Mouse (Mus musculus): ENCODE data around the gene Cdh1. TPM values are rescaled to one million over a fixed set of nuclear protein-coding genes. Genes with fewer than 3 reads are reported as not detected.

Cdh1 gene
- polyA plus RNA-seq, 1 experiment from 2014 or later = 4.1 TPM

DNA sequence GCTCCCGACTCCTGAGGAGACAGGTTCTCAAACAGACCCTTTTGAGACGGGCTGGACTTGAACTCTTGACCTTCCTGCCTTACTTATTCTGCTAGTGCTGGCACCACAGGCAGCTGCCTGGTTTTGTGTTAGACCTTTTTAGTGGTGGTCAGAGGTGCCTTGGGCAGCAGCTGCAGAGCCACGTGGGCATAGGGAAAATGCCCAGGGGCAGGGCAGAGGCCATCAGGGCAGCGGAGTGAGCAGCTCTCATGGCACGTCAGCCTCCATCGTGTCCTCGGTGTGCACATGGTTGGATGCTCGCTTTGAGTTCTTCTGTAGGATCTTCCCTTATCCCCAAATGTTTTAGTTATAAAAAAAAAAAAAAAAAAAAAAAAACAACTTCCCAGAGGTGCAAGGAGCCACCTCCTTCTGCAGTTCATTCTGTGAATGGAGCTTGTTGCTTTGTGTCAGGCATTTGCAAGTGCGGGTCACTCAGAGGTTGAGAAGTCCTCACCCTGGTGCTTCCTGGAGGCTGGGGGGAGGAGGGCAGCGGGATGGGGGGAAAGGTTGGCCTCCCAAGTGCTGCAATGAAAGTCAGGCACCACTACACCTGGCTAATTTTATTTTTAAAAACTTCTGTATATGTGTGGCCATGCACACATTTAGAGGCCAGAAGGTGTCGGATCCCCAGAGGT lies 25.3 kb downstream of the Cdh1 start:
- no peak overlapping the region for H3K4me3 ChIP-seq
- H3K9me3 ChIP-seq = no peaks in the 10 kb centered on the region
- 78% methylated on average over 11 of the region's 11 CpGs for WGBS
- H3K27me3 ChIP-seq = no peaks in the 10 kb centered on the region
- no peak overlapping the region for H3K4me2 ChIP-seq
- H3K4me1 ChIP-seq (replicated peaks) = no peaks in the 10 kb centered on the region
- H3K27ac ChIP-seq (replicated peaks) = no peak overlapping the region
- ATAC-seq (ENCODE audit: low read depth) = no peak
- H3K36me3 ChIP-seq = no peaks in the 10 kb centered on the region
- no peak overlapping the region for H3K9ac ChIP-seq

DNA sequence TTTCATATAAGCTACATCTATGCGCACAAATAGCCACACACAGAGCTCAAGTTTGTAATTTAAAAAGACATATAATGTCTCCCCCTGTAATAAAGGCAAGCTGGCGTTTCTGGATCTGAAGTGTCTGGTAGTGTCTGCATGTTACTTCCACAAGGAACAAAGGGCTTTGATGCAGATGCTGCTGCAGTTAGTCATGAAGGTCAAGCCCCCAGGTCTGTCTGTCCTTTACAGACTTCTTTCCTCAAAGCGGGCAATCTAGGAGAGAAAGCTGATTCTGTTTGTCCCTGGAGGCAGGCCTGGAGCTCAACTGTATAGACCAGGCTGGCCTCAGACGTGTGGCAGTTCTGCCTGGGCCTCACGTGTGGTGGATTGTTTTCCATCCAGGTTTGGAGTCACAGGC lies 26.3 kb downstream of the Cdh1 start:
- 72% methylated on average over 5 of the region's 5 CpGs for WGBS
- no peaks in the 10 kb centered on the region for H3K36me3 ChIP-seq
- H3K4me3 ChIP-seq = no peak overlapping the region
- H3K4me2 ChIP-seq = no peak overlapping the region
- H3K9me3 ChIP-seq = no peaks in the 10 kb centered on the region
- ATAC-seq (ENCODE audit: low read depth) = no peak
- H3K9ac ChIP-seq = no peak overlapping the region
- no peaks in the 10 kb centered on the region for H3K27me3 ChIP-seq
- H3K4me1 ChIP-seq (replicated peaks) = no peaks in the 10 kb centered on the region
- no peak overlapping the region for H3K27ac ChIP-seq (replicated peaks)

DNA sequence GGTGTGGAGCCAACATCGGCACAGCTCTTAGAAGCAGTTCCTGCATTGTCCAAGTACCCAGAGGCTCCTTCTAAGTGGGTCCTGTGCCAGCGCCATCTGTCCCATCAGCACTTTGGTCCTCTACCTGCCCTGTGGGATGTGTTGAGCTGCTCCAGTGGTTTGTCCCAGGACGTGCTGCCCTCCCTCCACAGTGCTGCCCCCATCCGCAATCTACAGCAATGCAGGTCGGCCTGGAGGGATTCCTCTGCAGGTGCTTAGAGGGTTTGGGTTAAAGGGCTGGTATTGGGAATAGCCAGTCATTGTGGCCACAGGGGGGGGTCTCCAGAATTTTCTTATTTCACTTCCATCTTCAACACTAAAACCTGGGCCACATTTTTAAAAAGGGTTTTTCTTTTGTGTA lies 28.8 kb downstream of the Cdh1 start:
- no peak for ATAC-seq (ENCODE audit: low read depth)
- no peak overlapping the region for H3K27ac ChIP-seq (replicated peaks)
- H3K9me3 ChIP-seq = no peaks in the 10 kb centered on the region
- WGBS = 49% methylated on average over 5 of the region's 5 CpGs
- no peak overlapping the region for H3K9ac ChIP-seq
- H3K27me3 ChIP-seq = no peaks in the 10 kb centered on the region
- H3K4me3 ChIP-seq = no peak overlapping the region
- H3K4me2 ChIP-seq = no peak overlapping the region
- H3K4me1 ChIP-seq (replicated peaks) = no peaks in the 10 kb centered on the region
- H3K36me3 ChIP-seq = no peaks in the 10 kb centered on the region

DNA sequence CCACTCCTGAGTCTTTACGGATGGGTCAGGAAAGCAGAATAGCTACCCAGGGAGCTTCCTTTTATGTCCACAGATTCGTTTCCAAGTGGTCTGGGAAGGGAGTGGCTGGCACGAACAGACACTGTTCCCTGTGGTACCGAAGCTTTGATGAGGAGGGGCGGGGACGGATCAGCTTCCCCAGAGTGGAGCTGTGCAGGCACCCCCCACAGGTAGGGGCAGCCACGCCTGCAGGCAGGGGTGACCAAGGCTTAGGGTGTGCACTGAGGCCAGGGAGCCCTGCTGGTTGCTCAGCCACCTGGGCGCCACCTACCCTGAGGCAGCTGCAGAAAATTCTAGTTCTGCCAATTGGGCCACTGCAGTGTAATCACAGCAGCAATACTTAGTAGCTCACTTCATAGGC lies 29.5 kb downstream of the Cdh1 start:
- 17% methylated on average over 8 of the region's 8 CpGs for WGBS
- H3K36me3 ChIP-seq = no peaks in the 10 kb centered on the region
- no peaks in the 10 kb centered on the region for H3K4me1 ChIP-seq (replicated peaks)
- ATAC-seq (ENCODE audit: low read depth) = no peak
- H3K27me3 ChIP-seq = no peaks in the 10 kb centered on the region
- H3K9me3 ChIP-seq = no peaks in the 10 kb centered on the region
- no peak overlapping the region for H3K4me3 ChIP-seq
- no peak overlapping the region for H3K4me2 ChIP-seq
- no peak overlapping the region for H3K27ac ChIP-seq (replicated peaks)
- H3K9ac ChIP-seq = no peak overlapping the region

DNA sequence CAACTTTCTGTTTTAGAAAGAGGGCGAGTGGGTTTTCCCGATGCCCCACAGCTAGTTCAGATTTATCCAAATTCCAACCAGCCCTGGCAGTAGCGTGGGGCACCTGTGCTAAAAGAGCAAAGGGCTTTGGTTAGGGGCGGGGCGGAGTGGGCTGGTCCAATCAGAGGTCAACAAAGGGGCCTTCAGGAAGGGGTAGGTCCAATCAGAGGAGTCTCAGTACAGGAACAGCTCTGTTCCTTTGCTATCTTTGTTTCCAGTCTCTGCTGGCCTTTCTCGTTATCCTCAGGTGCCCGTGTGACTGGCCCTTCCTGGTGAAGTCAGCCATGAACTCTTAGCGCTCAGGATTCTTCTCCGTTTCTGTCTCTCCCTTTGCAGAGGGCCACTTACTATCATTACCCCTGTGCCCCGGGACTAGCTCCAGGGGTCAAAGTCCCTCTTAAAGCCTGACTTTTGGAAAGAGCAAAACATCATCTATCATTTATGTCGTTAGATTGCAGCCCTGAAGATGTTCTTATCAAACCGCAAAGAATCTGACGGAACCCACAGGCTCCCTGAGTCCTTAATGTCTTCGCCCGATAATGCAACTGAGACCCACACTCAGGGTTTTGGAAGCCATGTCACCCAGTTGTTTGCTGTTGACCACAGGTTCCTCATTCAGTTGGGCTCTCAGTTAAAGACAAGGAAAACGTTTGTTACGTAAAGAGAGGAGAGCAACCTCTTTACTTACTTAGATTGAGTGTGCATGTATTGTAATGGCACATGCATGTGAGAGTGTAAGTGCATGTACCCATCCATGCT lies 30.4 kb downstream of the Cdh1 start:
- H3K9ac ChIP-seq = no peak overlapping the region
- no peak overlapping the region for H3K27ac ChIP-seq (replicated peaks)
- no peaks in the 10 kb centered on the region for H3K4me1 ChIP-seq (replicated peaks)
- H3K27me3 ChIP-seq = no peaks in the 10 kb centered on the region
- ATAC-seq (ENCODE audit: low read depth) = no peak
- H3K36me3 ChIP-seq = no peaks in the 10 kb centered on the region
- no peaks in the 10 kb centered on the region for H3K9me3 ChIP-seq
- H3K4me3 ChIP-seq = no peak overlapping the region
- H3K4me2 ChIP-seq = no peak overlapping the region
- 71% methylated on average over 17 of the region's 17 CpGs for WGBS

DNA sequence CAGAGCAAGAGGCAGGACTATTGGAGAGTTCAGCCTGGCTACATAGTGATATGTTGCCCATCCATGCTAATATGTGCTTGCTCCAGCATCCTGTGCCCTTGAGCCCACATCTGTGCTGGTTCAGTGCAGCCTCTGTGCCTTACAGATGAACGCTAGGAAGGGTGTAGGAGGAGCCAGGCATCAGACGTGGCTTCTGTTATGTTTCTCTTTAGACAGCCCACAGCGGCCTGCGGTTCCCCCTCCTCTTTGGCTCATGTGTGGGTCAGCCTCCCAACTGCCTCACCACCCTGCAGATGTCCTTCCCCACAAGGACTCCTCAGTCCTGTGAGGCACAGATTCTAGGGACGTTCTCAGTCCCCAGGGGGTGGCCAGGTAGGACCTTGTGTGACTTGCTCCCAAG lies 32.1 kb downstream of the Cdh1 start:
- no peaks in the 10 kb centered on the region for H3K9me3 ChIP-seq
- ATAC-seq (ENCODE audit: low read depth) = no peak
- no peaks in the 10 kb centered on the region for H3K4me1 ChIP-seq (replicated peaks)
- H3K4me2 ChIP-seq = no peak overlapping the region
- no peak overlapping the region for H3K4me3 ChIP-seq
- no peaks in the 10 kb centered on the region for H3K27me3 ChIP-seq
- no peaks in the 10 kb centered on the region for H3K36me3 ChIP-seq
- H3K27ac ChIP-seq (replicated peaks) = no peak overlapping the region
- no peak overlapping the region for H3K9ac ChIP-seq
- WGBS = 40% methylated on average over 5 of the region's 5 CpGs

DNA sequence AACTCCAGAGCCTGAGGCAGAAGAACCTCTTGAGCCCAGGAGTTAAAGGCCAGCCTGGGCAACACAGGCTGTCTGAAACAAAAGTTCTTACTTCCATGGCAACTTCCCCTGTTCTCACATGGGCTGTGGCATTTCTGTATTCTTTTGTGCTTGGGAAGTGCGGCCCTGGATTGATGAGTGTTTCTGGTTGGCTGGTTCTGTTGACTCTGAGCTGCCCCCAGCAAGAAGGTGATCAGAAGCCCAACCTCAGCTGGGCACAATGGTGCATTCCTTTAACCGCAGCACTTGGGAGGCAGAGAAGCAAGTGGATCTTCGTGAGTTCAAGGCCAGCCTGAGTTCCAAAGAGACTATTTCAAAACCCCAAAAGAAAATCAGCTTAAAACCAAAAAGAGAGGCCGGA lies 34.3 kb downstream of the Cdh1 start:
- Histone ChIP-seq H3K36me3 (no peaks in the 10 kb centered on the region), H3K27ac (replicated peaks) (no peak overlapping the region), H3K27me3 (no peaks in the 10 kb centered on the region), H3K9ac (no peak overlapping the region), H3K4me3 (no peak overlapping the region), H3K9me3 (no peaks in the 10 kb centered on the region), H3K4me1 (replicated peaks) (no peaks in the 10 kb centered on the region), H3K4me2 (no peak overlapping the region)
- ATAC-seq (ENCODE audit: low read depth) = no peak
- 69% methylated on average over 4 of the region's 4 CpGs for WGBS

DNA sequence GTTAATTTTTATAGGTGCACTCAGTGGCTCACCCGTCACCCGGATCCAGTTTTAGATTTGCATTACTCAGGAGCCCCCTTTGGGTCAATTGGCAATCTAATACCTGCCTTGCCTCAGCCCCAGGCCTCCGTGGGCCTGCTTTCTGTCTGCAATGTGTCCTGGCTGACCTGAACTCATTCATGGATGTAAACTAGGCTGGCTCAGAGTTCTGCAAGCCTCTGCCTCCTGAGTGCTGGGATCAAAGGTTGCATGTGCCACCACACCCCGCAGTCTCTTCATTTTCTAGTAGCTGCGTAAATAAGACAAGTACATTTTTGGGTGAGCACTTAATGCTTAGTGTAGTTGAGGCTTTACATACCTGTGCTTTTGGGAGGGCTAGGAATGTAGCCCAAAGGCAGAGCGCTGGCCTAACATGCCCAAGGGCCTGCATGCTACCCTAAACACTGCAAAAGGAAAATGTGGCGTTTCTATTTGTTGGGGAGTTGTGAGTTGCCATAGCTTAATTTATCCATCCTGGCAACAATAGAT lies 35.7 kb downstream of the Cdh1 start:
- no peak overlapping the region for H3K9ac ChIP-seq
- H3K9me3 ChIP-seq = no peaks in the 10 kb centered on the region
- H3K4me1 ChIP-seq (replicated peaks) = no peaks in the 10 kb centered on the region
- no peaks in the 10 kb centered on the region for H3K27me3 ChIP-seq
- no peak overlapping the region for H3K4me2 ChIP-seq
- H3K4me3 ChIP-seq = no peak overlapping the region
- H3K27ac ChIP-seq (replicated peaks) = no peak overlapping the region
- 91% methylated on average over 7 of the region's 7 CpGs for WGBS
- ATAC-seq (ENCODE audit: low read depth) = no peak
- no peaks in the 10 kb centered on the region for H3K36me3 ChIP-seq

DNA sequence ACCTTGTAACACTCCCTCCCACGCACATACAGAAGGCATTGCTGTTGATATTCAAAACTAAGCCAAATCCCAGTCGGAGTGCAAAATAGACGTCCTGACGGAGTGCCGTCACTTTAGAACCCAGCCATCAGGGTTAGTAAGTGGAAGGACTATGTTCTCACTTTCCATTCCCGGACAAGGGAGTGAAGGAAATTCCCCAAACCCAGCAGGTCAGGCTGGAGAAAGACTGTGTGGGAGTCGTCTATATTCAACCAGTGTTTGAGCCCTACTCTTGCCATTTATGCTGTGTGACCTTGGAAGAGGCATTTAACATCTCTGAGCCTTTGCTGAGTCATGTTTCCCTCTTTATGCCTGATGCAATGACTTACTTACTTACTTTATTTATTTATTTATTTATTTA lies 37.1 kb downstream of the Cdh1 start:
- Histone ChIP-seq H3K27ac (replicated peaks) (no peak overlapping the region), H3K4me1 (replicated peaks) (no peaks in the 10 kb centered on the region), H3K9me3 (no peaks in the 10 kb centered on the region), H3K4me2 (no peak overlapping the region), H3K9ac (no peak overlapping the region), H3K27me3 (no peaks in the 10 kb centered on the region), H3K4me3 (no peak overlapping the region), H3K36me3 (no peaks in the 10 kb centered on the region)
- WGBS = 93% methylated on average over 7 of the region's 7 CpGs
- ATAC-seq (ENCODE audit: low read depth) = no peak

DNA sequence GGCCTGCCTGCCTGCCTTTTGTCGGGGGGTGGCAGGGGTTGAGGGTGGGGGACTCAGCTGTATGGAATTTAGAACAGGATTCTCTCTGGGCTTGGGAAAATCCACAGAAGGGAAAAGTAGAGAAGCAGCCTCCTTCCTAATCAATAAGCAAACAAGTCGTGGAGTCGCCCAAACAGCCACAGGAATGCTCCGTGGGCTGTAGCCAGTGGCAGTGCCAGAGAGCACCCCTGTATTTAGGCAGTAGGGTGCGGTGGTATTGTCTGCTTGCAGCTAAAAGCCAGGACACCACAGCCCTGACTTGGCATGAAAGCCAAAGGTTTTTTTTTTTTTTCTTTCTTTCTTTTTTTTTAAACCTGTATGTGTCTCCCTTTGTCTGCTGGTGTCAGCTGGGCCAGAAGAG lies 37.8 kb downstream of the Cdh1 start:
- no peak for ATAC-seq (ENCODE audit: low read depth)
- Histone ChIP-seq H3K4me1 (replicated peaks) (no peaks in the 10 kb centered on the region), H3K36me3 (no peaks in the 10 kb centered on the region), H3K9ac (no peak overlapping the region), H3K27me3 (no peaks in the 10 kb centered on the region), H3K4me2 (no peak overlapping the region), H3K27ac (replicated peaks) (no peak overlapping the region), H3K9me3 (no peaks in the 10 kb centered on the region), H3K4me3 (no peak overlapping the region)
- 89% methylated on average over 5 of the region's 5 CpGs for WGBS

DNA sequence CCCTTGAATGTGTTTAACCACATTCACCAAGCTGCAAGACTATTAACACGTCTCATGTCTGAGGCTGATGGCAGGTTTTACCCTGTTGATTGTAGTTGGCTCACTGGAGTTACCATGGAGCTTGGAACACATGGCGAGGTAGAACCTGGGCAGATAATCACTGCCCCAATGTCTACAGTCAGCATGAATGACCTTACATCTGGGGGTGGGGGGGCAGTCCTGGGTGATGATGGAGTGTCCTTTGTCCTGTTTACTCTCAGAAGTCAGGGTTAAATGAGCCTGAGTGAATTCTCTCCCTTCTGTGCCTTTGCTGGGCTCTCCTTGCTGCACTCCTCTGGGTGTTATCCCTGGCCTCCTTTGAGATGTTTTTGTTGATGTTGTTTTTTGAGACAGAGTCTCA lies 39.0 kb downstream of the Cdh1 start:
- Histone ChIP-seq H3K9me3 (no peaks in the 10 kb centered on the region), H3K4me1 (replicated peaks) (no peaks in the 10 kb centered on the region), H3K36me3 (no peaks in the 10 kb centered on the region), H3K4me3 (no peak overlapping the region), H3K4me2 (no peak overlapping the region), H3K27ac (replicated peaks) (no peak overlapping the region), H3K9ac (no peak overlapping the region), H3K27me3 (no peaks in the 10 kb centered on the region)
- no peak for ATAC-seq (ENCODE audit: low read depth)
- 71% methylated on average over 2 of the region's 2 CpGs for WGBS

DNA sequence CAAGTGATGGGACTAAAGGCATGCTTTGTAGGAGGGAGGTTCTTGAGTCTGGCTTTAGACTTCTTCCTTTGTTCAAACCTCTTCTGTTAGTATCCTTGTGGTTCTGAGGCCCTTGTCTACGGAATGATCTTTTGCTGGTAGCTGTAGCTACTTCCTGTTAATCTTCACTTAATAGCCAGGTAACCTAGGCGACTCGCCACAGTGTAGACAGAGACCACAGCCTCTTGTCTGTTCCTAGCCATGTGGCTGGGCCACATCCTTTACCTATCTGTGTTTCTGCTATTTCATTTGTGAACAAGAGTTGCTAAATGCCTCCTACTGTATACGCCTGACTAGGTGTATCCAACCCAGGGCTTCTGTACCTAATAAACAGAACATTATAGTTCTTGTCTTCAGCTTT lies 39.9 kb downstream of the Cdh1 start:
- no peak overlapping the region for H3K27ac ChIP-seq (replicated peaks)
- no peak overlapping the region for H3K4me3 ChIP-seq
- no peaks in the 10 kb centered on the region for H3K9me3 ChIP-seq
- no peaks in the 10 kb centered on the region for H3K27me3 ChIP-seq
- no peaks in the 10 kb centered on the region for H3K4me1 ChIP-seq (replicated peaks)
- no peak overlapping the region for H3K4me2 ChIP-seq
- no peak for ATAC-seq (ENCODE audit: low read depth)
- no peak overlapping the region for H3K9ac ChIP-seq
- H3K36me3 ChIP-seq = no peaks in the 10 kb centered on the region
- 92% methylated on average over 4 of the region's 4 CpGs for WGBS

DNA sequence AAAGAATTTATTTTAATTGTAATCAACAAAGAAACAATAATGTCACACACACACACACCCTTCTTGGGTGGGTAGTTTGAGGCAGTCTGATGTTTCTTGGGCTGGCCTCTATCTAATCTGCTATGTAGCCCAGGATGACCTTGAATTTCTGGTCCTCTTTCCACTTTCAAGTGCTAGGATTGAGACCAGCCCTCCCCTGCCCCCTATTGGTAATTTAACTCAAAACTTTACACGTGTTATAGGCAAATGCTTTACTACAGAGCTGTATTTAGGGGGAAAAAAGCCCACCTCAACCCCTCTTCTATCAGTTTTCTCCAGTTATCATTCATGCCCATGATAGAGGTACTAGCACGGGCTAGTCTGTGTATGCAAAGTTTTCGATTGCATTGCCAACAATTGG lies 41.8 kb downstream of the Cdh1 start:
- no peak overlapping the region for H3K4me3 ChIP-seq
- H3K9ac ChIP-seq = no peak overlapping the region
- no peak overlapping the region for H3K27ac ChIP-seq (replicated peaks)
- H3K4me1 ChIP-seq (replicated peaks) = no peaks in the 10 kb centered on the region
- no peak for ATAC-seq (ENCODE audit: low read depth)
- no peak overlapping the region for H3K4me2 ChIP-seq
- H3K27me3 ChIP-seq = no peaks in the 10 kb centered on the region
- no peaks in the 10 kb centered on the region for H3K36me3 ChIP-seq
- no peaks in the 10 kb centered on the region for H3K9me3 ChIP-seq
- WGBS = 70% methylated on average over 3 of the region's 3 CpGs
